Mouse (Mus musculus) mouse embryonic stem cell (cell line): ENCODE data around the gene Mmp25.

ENCODE experiments used
- in situ Hi-C, 2 experiments: fragments of 300-500 bp; cut with MboI; formaldehyde crosslinking; loops; 1 replicate in 1 of 2; 3 replicates in 1 of 2; pipeline ENCODE4 v1.14.3; 2019 to 2020; ENCODE audit warnings: low sequenced_read_pairs in 2 of 2, low pct_unique_long_range_greater_than_20kb in 1 of 2, mixed read lengths in 1 of 2; ENCODE audit not compliant: unreplicated experiment in 1 of 2

Gene Mmp25

DNA sequence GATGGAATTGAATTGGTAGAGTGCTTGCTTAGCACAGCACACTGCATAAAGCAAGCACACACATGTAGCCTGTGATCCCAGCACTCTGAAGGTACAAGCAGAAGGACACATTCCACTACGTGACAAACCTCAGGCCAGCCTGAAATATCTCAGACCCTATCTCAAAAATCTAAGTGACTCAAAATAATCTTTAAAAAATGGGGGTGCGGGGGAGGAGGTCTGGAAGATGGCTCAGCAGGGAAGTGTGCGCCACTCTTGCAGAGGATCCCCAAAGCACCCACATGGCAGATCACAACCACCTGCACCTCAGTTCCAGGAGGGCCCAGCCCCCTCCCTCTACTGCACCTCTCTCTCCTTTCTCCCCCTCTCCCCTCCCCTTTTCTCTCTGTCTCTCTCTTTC is 26.4 kb upstream of the Mmp25 start:
- in situ Hi-C loops, result loop anchor here in 1 of 2 experiments (5.0 kb wide), 1 partner anchor 36 kb away; no protein-coding TSS in a partner anchor

DNA sequence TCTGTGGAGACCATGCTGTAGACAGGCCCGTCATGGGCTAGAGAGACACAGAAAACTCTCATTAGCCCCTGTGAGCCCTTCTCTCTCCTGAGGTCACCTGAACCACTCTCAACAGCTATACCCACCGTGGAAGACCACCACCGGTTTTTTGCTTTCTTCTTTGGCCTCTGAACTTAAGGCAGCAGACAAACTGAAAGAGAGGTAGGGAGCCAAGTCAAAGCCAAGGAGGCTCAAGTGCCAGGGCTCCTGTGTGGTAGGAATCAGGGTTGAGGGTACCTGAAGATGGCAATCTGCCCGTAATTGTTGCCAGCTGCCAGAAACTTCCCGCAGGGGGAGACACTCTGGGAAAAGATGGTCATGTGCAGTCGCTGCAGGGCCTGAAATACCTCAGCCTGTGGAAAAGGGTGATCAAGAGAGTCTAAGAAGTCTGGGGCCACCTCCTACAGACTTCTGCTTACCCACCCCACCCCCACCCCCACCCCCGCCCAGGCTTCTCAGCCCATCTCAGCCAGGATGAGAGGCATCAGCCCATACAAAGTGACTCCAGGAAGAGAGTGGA is 25.5 kb upstream of the Mmp25 start:
- in situ Hi-C loops, result loop anchor here in 1 of 2 experiments (5.0 kb wide), 1 partner anchor 37 kb away; no protein-coding TSS in a partner anchor

DNA sequence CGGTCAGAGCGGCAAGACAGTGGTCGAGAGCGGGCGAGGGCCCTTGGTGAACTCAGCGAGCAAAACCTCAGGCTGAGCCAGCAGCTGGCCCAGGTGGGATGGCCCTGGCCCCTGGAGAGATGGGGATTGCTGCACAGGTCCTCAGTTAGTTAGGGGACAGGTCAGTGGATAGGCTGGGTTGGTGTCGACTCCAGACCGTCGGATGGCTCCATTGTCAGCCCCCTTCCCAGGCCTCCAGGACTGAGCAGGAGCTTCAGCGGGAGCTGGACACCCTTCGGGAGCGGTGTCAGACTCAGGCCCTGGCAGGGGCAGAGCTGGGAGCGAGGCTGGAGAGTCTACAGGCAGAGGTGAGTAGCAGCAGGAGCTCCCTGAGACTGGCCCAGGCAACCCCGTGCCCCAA is 20.4 kb upstream of the Mmp25 start:
- in situ Hi-C loops, result no loop called here

GRCm38 (mm10) chr17:23664556-23665021 is 19.5 kb upstream of the Mmp25 start:
- in situ Hi-C loops, result loop anchor here in 1 of 2 experiments (5.0 kb wide), 1 partner anchor 43 kb away; no protein-coding TSS in a partner anchor

GRCm38 (mm10) chr17:23661526-23661925 is 16.4 kb upstream of the Mmp25 start:
- in situ Hi-C loops, result loop anchor here in 1 of 2 experiments (5.0 kb wide), 1 partner anchor 46 kb away; no protein-coding TSS in a partner anchor

DNA sequence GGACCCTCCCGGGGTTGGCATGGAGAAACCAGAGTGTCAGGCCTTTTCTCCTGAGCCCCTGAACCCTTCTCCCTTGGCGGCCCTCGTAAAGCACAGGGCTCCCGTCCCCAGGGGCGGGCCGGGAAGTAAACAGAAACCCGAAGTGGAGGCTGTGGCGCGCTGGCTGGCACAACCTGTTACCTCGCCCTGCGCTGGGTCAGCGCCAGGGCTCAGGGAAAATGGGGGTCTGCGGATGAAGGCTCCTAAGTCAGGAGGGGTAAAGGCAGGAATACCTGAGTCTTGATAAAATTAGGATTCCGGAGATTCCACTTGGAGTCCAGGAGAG is 15.8 kb upstream of the Mmp25 start:
- in situ Hi-C loops, result loop anchor here in 1 of 2 experiments (5.0 kb wide), 1 partner anchor 46 kb away; no protein-coding TSS in a partner anchor

- in situ Hi-C loops, result loop anchor here in 1 of 2 experiments (5.0 kb wide), 1 partner anchor 47 kb away; no protein-coding TSS in a partner anchor
These were observed 15.2 kb upstream of the Mmp25 start, which contains the start of gene Bicdl2 for GRCm38 (mm10) chr17:23660117-23660875. Gene Bicdl2 (plus strand): TSS chr17:23660506.

GRCm38 (mm10) chr17:23658450-23658849 is 13.4 kb upstream of the Mmp25 start:
- in situ Hi-C loops, result no loop called here

- in situ Hi-C loops, result no loop called here
These were observed 9.3 kb upstream of the Mmp25 start for GRCm38 (mm10) chr17:23654410-23654809.

DNA sequence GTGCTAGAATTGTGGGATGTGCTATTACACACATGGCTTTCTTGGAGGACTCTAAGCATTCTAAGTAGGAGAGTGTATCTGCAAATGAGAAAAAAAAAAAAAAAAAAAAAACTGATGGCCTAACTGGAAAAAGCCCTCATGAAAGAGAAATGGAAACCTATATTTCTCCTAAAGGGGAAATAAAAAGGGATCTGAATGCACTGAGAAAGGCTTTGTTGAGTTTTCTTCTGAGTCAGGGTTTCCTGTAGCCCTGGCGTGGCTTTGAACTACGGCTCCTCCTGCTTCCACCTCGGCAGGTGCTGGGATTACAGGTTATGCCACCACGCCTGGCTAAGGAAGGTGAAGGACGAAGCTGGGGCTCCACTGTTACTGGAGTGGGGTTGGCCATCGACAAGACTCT is 8.9 kb upstream of the Mmp25 start:
- in situ Hi-C loops, result no loop called here

GRCm38 (mm10) chr17:23653324-23653723 is 8.2 kb upstream of the Mmp25 start:
- in situ Hi-C loops, result no loop called here

DNA sequence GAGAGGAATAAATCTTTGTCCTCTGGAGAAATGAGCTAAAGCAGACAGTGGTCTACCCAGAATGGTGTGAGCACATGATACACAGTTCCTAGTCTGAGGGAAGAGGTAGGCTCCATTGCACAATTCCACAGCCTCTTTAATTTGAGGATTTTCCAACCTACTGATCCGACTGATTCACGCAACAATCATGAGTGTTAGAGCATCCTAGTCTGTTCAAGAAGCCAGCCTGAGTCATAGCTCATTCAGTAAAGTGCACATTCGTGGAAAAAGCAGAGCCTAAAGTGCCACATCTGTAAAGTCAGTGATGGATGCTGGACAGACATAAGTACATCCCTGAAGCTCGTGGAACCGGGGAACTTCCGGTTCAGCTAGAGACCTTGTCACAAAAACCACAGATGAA is 6.3 kb upstream of the Mmp25 start:
- in situ Hi-C loops, result no loop called here

- in situ Hi-C loops, result no loop called here
These were observed 817 bp upstream of the Mmp25 start for GRCm38 (mm10) chr17:23645894-23646293.

DNA sequence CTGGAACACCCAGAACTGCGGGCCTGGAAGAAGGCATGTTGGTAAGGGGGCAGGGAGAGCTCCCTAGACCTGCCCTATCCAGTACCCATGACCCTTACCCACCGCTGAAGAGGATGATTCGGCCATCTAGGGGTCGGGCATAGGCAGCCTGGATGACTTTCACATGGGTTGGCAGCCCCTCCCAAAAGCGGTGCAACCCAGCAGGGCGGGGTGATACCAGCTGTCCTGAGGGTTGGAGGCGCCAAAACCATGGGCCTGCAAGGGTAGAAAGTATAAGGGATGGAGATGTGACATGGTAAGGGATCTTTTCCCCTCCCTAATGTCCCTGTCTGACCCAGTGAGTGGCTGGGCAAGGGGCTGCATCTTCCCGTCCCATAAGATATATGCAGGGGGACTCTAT is 13.8 kb downstream of the Mmp25 start:
- in situ Hi-C loops, result no loop called here

DNA sequence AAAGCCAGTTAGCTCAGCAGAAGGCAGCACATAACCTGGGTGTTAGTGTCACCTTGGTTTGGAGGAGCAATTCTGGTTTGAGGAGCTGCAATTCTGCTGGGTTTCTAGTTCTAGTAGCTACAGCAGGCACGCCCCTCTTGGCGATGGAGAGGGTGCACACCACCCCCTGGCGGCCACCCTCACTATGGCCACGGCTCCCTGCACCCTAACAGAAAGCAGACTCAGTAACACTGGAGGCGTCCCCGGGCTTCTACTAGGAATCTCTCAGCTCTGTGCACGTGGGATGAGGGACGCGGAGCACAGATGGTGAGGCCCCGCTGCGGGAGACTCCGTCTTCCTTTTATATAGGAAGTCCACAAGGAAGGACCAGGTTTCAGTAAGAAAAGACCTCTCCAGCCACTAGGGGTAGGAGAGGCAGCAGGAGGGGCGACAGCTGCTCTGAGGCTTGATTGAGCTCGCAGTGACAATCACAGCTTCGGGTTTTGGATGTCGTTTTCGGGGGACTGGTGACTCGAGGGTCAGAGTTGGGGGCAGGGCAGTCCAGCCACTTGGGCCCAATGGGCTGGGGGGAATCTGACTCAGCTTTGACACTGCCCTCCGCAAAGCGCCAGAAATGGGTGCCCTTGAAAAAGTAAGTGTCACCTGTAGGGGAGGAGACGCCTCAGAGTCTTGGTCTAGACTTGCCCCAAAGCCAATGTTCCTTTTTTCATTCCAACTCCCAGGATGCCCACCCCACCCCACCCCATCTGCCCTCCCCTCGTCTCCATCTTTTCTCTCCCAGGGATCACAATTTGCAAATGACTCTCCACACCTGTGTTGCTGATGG is 14.7 kb downstream of the Mmp25 start:
- in situ Hi-C loops, result no loop called here

DNA sequence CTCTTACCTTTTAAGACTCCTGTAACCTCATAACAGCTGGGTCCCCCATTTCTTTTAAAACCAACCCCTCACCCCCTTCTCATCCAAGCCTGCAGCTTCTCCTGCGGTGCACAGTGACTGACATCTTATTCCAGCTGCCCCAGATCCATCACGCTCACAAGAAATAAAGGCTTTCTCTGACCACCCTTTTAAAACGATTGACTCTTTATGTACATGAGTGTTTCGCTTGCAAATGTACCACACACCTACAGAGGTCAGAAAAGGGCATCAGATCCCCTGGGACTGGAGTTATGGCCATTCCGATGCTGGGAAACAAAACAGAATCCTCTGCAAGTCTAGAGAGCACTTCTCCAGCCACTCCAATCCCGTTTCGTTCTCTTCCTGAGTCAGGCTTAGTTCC is 17.3 kb downstream of the Mmp25 start:
- in situ Hi-C loops, result no loop called here

GRCm38 (mm10) chr17:23620351-23620750 is 24.7 kb downstream of the Mmp25 start:
- in situ Hi-C loops, result no loop called here

GRCm38 (mm10) chr17:23617087-23617486 is 28.0 kb downstream of the Mmp25 start:
- in situ Hi-C loops, result no loop called here

DNA sequence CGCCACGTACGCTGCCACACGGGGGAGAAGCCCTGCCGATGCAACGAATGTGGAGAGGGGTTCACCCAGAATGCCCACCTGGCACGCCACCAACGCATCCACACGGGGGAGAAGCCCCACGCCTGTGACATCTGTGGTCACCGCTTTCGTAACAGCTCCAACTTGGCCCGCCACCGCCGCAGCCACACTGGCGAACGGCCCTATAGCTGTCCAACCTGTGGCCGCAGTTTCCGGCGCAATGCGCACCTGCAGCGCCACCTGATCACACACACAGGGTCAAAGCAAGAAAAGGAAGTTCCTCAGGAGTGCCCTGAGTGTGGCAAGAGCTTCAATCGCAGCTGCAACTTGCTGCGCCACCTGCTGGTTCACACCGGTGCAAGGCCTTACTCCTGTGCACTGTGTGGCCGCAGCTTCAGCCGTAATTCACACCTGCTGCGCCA is 34.7 kb downstream of the Mmp25 start:
- in situ Hi-C loops, result loop anchor here in 1 of 2 experiments (5.0 kb wide), 1 partner anchor 43 kb away; no protein-coding TSS in a partner anchor
